Mouse (Mus musculus) thymus, adult 2 months (tissue): Measurements from ENCODE around the gene Ccdc137. TPM values are rescaled to one million over a fixed set of nuclear protein-coding genes. Genes with fewer than 3 reads are reported as not detected.
A peak's percentile ranks its signal among the peaks of the same experiment; 100 is the strongest.

Source experiments
- DNase-seq: peaks from one replicate; pipeline ENCODE4 v3.0.0; 2021
- H3K27ac ChIP-seq: fragments of 200-500 bp; 2 replicates; pipeline ENCODE4 v1.5.1; 2012; ENCODE audit warnings: low read length, control low read depth; ENCODE audit not compliant: control insufficient read depth, insufficient read depth
- H3K27me3 ChIP-seq: fragments of 200-500 bp; 2 replicates; pipeline ENCODE4 v1.6.1; 2012; ENCODE audit warnings: mild to moderate bottlenecking, low read length, moderate library complexity, mixed read lengths; ENCODE audit not compliant: control insufficient read depth, insufficient read depth
- H3K36me3 ChIP-seq: fragments of 200-500 bp; 2 replicates; pipeline ENCODE4 v1.6.1; 2012; ENCODE audit warnings: mild to moderate bottlenecking, low read length, moderate library complexity; ENCODE audit not compliant: control insufficient read depth, insufficient read depth
- H3K4me1 ChIP-seq: fragments of 200-500 bp; replicated peaks from 2 replicates; pipeline ENCODE4 v1.6.1; 2012; ENCODE audit warnings: low read length; ENCODE audit not compliant: control insufficient read depth, insufficient read depth
- H3K4me3 ChIP-seq: fragments of 200-500 bp; 2 replicates; pipeline ENCODE4 v1.5.1; 2012; ENCODE audit warnings: mild to moderate bottlenecking, low read length, control low read depth, moderate library complexity; ENCODE audit not compliant: control insufficient read depth, insufficient read depth
- CTCF ChIP-seq: fragments of 200-500 bp; IDR thresholded peaks from 2 replicates; pipeline ENCODE4 v1.5.1; 2012; ENCODE audit warnings: mild to moderate bottlenecking, control low read depth, low read length, moderate library complexity, borderline replicate concordance; ENCODE audit not compliant: control insufficient read depth, poor library complexity, insufficient read depth; ENCODE audit errors: extremely low read depth
- POLR2A ChIP-seq: fragments of 200-500 bp; IDR thresholded peaks from 2 replicates; pipeline ENCODE4 v1.6.1; 2012; ENCODE audit warnings: mild to moderate bottlenecking, low read length, control low read depth, moderate library complexity; ENCODE audit not compliant: control insufficient read depth, poor library complexity, insufficient read depth; ENCODE audit errors: extremely low read depth
- WGBS: fragments of 180-500 bp; shearing (Covaris S2); methylation state at CpG from one replicate; pipeline ENCODE4 v1.1.7; 2018; 5-methylcytosine and 5-hydroxymethylcytosine counted together
- polyA plus RNA-seq: library from polyadenylated mRNA; depleted of rRNA; stranded (reverse); fragments of >200 nt; gene quantifications from 2 replicates; pipeline ENCODE4 v1.2.3, GENCODE M21; 2012

Ccdc137 gene
- polyA plus RNA-seq, 1 experiment = 30.1 TPM

DNA sequence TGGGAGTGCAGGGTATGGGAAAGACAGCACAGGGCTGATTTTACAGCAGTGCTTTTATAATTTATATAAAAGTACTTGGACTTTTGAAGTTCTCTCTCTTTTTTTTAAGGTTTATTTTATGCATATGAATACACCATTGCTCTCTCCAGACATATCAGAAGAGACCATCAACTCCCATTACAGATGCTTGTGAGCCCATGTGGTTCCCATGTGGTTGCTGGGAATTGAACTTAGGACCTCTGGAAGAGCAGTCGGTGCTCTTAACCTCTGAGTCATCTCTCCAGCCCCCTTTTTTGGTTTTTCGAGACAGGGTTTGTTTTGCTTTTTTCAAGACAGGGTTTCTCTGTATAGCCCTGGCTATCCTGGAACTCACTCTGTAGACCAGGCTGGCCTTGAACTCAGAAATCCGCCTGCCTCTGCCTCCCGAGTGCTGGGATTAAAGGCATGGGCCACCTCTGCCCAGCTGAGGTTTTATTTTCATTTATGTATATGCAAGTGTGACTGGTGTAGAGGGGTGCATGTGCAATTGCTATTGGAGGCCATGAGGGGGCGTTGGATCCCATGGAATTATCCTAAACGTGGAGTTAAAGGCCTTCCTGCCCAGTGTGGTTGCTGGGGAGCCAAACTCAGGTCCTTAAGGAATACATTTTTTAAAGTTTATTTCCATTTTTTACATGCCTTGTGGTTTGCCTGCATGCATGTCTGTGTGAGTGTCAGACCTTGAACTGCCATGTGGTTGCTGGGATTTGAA lies 1.1 kb downstream of the Ccdc137 start:
- Histone ChIP-seq H3K4me1 (peaks cover 18% of the 10 kb centered on the region), H3K4me3 (peak overlapping the region; percentile 74), H3K27ac (no peak overlapping the region), H3K27me3 (no peaks in the 10 kb centered on the region), H3K36me3 (no peaks in the 10 kb centered on the region)
- WGBS = 69% methylated on average over 6 of the region's 6 CpGs
- DNase-seq = no peak
- TF ChIP-seq POLR2A (no peak), CTCF (no peak)

DNA sequence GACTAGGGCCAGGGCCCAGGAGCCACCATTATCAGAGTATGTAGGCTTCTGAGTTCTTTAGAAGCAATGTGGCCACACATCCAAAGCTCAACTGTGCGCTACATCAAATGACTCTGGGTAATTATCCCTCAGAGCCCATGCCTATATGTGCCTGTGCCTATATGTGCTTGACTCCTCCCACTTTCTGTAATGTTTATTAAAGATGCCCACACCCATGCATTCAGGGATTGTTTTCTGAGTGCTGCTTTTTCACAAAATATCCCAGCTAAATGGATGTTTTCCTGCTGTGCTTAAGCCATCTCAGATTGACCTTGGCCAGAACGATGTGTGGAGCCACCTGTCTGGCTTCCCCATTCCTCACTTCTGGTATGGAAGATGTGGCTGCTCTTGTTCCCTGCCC lies 5.6 kb downstream of the Ccdc137 start:
- TF ChIP-seq CTCF (no peak), POLR2A (no peak)
- Histone ChIP-seq H3K36me3 (no peaks in the 10 kb centered on the region), H3K4me1 (peaks cover 17% of the 10 kb centered on the region), H3K27me3 (no peaks in the 10 kb centered on the region), H3K27ac (no peak overlapping the region), H3K4me3 (no peak overlapping the region)
- 93% methylated on average over 2 of the region's 2 CpGs for WGBS
- DNase-seq = no peak

DNA sequence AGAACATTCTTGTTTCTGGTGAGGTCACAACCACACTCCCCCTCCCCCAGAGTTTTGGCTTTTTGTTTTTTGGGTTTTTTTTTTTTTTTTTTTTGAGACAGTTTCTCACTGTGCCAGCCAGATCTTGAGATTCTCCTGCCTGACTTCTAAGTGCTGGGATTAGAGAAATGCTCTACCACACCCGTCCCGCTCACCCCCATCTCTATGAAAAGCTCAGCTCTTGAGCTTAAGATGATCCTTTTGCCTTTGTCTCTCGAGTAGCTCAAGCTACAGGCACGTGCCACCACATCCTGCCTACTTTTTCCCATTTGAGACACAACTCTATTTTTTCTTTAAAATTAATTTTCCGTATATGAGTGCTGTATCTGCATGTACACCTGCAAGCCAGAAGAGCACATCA lies 6.5 kb downstream of the Ccdc137 start:
- TF ChIP-seq POLR2A = no peak
- TF ChIP-seq CTCF = no peak
- Histone ChIP-seq H3K36me3 (no peaks in the 10 kb centered on the region), H3K4me3 (no peak overlapping the region), H3K27me3 (no peaks in the 10 kb centered on the region), H3K27ac (no peak overlapping the region), H3K4me1 (peaks cover 9% of the 10 kb centered on the region)
- DNase-seq = no peak
- 82% methylated on average over 5 of the region's 5 CpGs for WGBS

DNA sequence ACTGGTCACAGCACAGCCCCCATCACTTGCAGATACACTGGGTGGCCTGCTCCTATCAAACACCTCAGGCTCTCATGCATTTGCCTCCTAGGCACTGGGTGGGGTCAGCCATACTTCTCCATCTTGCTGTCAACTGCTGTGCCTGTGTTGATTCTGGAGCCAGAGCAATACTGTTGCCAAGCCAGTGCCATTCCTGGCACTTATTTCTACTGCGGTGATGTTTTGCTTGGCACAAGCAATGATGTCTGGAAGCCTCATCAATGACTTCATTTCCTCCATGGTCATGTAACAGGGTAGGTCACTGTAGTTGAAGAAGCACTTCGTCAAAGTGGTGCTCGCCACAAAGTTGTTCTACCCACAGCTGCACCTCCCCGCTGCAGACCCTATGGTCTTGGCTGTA lies 7.6 kb downstream of the Ccdc137 start:
- no peak for DNase-seq
- peaks cover 9% of the 10 kb centered on the region for H3K4me1 ChIP-seq
- WGBS = 94% methylated on average over 4 of the region's 4 CpGs
- TF ChIP-seq POLR2A = no peak
- no peak for TF ChIP-seq CTCF
- no peak overlapping the region for H3K27ac ChIP-seq
- H3K27me3 ChIP-seq = no peaks in the 10 kb centered on the region
- no peaks in the 10 kb centered on the region; the same call in 1 of the 2 replicates for H3K36me3 ChIP-seq
- no peak overlapping the region for H3K4me3 ChIP-seq

DNA sequence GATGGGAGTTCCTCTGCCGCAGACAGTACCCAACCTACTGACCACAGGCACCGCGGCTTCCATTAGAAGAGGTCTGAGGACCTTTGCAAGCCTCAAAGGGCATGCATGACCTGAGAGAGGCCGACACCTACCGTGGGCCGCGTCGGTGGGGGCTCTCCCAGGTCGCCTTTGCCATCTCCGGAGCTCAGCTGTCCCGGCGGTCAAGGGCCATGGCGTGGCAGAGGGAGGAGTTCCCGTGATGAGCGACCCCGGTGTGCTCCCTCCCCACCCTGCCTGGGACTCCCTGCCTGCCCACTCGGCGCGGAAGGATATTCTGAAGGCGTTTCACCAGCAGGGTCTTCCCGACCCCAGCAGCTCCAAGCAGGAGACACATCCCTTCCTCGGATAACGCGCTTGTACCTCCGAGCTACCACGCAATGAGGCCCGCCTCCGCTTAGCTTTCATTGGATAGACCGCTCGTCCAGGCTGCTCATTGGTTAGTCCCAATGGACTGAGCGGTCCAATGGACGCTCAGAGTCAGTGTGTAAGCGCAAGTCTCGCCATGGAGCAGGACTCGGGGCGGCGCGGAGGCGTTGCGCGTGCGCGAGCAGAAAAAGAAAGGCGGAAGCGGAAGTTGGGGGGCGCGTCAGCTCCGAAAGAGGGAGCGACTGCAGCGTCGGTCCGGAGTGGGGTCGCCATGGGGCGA lies 9.3 kb downstream of the Ccdc137 start, which contains the start of gene Arl16:
TSS of gene Arl16 (minus strand) at position 557 of the 685 bp plus-strand sequence.
- Histone ChIP-seq H3K27me3 (no peaks in the 10 kb centered on the region), H3K27ac (no peak within 1 kb of the TSS), H3K36me3 (peaks cover 9% of the 10 kb centered on the region), H3K4me3 (peak within 1 kb of the TSS; percentile 75), H3K4me1 (peaks cover 9% of the 10 kb centered on the region)
- TF ChIP-seq CTCF (peak; percentile 48; the same call in 1 of the 2 replicates), POLR2A (peak; percentile 92)
- 0% methylated on average over 54 of the region's 54 CpGs for WGBS
- DNase-seq = peak; percentile 96

DNA sequence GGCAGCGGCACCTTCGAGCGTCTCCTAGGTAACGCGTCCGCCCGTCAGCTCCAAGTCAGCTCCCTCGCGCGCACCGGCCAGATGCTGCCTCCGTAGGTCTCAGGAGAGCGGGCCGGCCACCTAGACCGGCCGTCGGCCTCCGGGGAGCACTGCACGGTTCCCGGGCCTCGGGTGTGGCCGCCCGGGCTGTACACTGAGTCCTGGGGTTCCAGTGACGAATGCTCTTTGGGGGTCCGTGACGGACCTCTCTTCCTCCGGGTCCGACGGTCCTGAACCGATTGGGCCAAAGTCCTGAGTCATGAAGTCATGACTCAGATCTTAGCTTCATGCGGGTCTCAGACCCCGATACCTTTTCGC lies 9.8 kb downstream of the Ccdc137 start:
- H3K27ac ChIP-seq = no peak overlapping the region
- no peak for TF ChIP-seq CTCF
- H3K4me3 ChIP-seq = peak overlapping the region; percentile 70
- peaks cover 14% of the 10 kb centered on the region for H3K36me3 ChIP-seq
- H3K4me1 ChIP-seq = peaks cover 9% of the 10 kb centered on the region
- H3K27me3 ChIP-seq = no peaks in the 10 kb centered on the region
- WGBS = under 1% methylated on average over 33 of the region's 33 CpGs
- no peak for DNase-seq

DNA sequence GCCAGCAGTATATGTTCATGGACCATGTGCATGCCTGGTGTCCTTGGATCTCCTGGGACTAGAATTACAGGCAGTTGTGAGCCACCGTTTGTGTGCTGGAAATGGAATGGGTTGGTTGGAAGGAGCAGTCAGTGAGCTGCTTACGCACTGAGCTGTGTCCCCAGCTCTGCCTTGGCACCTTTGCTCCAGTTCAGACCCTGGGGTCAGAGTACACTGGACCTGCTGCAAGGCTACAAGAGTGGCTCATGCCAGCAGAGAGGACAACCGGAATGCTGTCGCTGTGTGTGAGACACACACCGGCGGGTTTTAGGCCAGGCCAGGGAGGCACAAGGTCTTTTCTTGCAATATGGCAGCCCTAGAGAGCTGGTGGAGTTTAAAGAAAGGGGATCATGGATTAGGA lies 14.1 kb downstream of the Ccdc137 start:
- Histone ChIP-seq H3K27ac (no peak overlapping the region), H3K4me3 (no peak overlapping the region), H3K27me3 (no peaks in the 10 kb centered on the region), H3K36me3 (peaks cover 36% of the 10 kb centered on the region), H3K4me1 (peaks cover 2% of the 10 kb centered on the region; the same call in 1 of the 2 replicates)
- no peak for DNase-seq
- TF ChIP-seq CTCF = no peak
- TF ChIP-seq POLR2A = no peak
- 97% methylated on average over 6 of the region's 6 CpGs for WGBS
